Mouse (Mus musculus) heart, embryonic 16.5 days (tissue): ENCODE results near the gene Mgst2. TPM values are rescaled to one million over a fixed set of nuclear protein-coding genes. Genes with fewer than 3 reads are reported as not detected.
A peak's percentile ranks its signal among the peaks of the same experiment; 100 is the strongest.

ENCODE experiments used
- ATAC-seq: fragments of 200-750 bp; cut with Nextera tagmentation; replicated peaks from 2 replicates; pipeline ENCODE4 v1.8.0; 2017; ENCODE audit warnings: moderate number of reproducible peaks; ENCODE audit not compliant: insufficient read depth, low FRiP score; ENCODE audit errors: extremely low read depth
- H3K27ac ChIP-seq: fragments of 300-500 bp; sonication (generic); 2 replicates; pipeline ENCODE4 v1.5.1; 2014; ENCODE audit warnings: mild to moderate bottlenecking, low read length, control low read depth, moderate library complexity
- H3K27me3 ChIP-seq: fragments of 300-500 bp; sonication (generic); 2 replicates; pipeline ENCODE4 v1.6.1; 2014; ENCODE audit warnings: low read length, mixed read lengths; ENCODE audit not compliant: control insufficient read depth, insufficient read depth
- H3K36me3 ChIP-seq: fragments of 300-500 bp; sonication (generic); 2 replicates; pipeline ENCODE4 v1.6.1; 2014; ENCODE audit not compliant: control insufficient read depth, insufficient read depth
- H3K4me1 ChIP-seq: fragments of 300-500 bp; sonication (generic); 2 replicates; pipeline ENCODE4 v1.6.1; 2014; ENCODE audit warnings: low read length, mixed read lengths; ENCODE audit not compliant: control insufficient read depth, insufficient read depth
- H3K4me2 ChIP-seq: fragments of 300-500 bp; sonication (generic); 2 replicates; pipeline ENCODE4 v1.6.1; 2014; ENCODE audit warnings: low read depth, mild to moderate bottlenecking, control low read depth, low read length
- H3K4me3 ChIP-seq: fragments of 300-500 bp; sonication (generic); 2 replicates; pipeline ENCODE4 v1.5.1; 2014; ENCODE audit warnings: mild to moderate bottlenecking, control low read depth, low read length
- H3K9ac ChIP-seq: fragments of 300-500 bp; sonication (generic); 2 replicates; pipeline ENCODE4 v1.6.1; 2014; ENCODE audit warnings: low read length, control low read depth
- H3K9me3 ChIP-seq: fragments of 300-500 bp; sonication (generic); replicated peaks from 2 replicates; pipeline ENCODE4 v1.6.1; 2016; ENCODE audit warnings: low read length; ENCODE audit not compliant: control insufficient read depth
- WGBS: fragments of 180-500 bp; shearing (Covaris S2); extraction: QIAGEN DNeasy Blood & Tissue Kit; methylation state at CpG from one replicate; pipeline ENCODE4 v1.1.7; 2014; 5-methylcytosine and 5-hydroxymethylcytosine counted together
- polyA plus RNA-seq: library from polyadenylated mRNA; unstranded; fragments of >200 nt; fragmentation: Nextera tagmentation; extraction: Ambion mirVana; gene quantifications from 2 replicates; pipeline ENCODE4 v1.2.1, GENCODE M21; 2015

Gene Mgst2
- polyA plus RNA-seq, 1 experiment from 2014 or later, result 13.8 TPM

GRCm38 (mm10) chr3:51729109-51729918 lies 69.2 kb downstream of the Mgst2 start:
- no peak for ATAC-seq
- Histone ChIP-seq H3K9me3 (no peaks in the 10 kb centered on the region), H3K27me3 (no peaks in the 10 kb centered on the region), H3K4me2 (peak overlapping the region; percentile 59), H3K4me1 (peaks cover 46% of the 10 kb centered on the region), H3K4me3 (no peak overlapping the region), H3K27ac (peak overlapping the region; percentile 88), H3K36me3 (no peaks in the 10 kb centered on the region), H3K9ac (no peak overlapping the region)
- WGBS, result 74% methylated on average over 14 of the region's 14 CpGs

- H3K36me3 ChIP-seq, result no peaks in the 10 kb centered on the region
- 84% methylated on average over 7 of the region's 7 CpGs for WGBS
- H3K9ac ChIP-seq, result no peak overlapping the region
- no peak overlapping the region for H3K4me3 ChIP-seq
- H3K4me1 ChIP-seq, result peaks cover 39% of the 10 kb centered on the region
- H3K27ac ChIP-seq, result no peak overlapping the region
- H3K4me2 ChIP-seq, result no peak overlapping the region
- no peaks in the 10 kb centered on the region for H3K9me3 ChIP-seq
- ATAC-seq, result no peak
- no peaks in the 10 kb centered on the region for H3K27me3 ChIP-seq
Observed at GRCm38 (mm10) chr3:51730662-51731061, 70.5 kb downstream of the Mgst2 start.

- Histone ChIP-seq H3K9ac (no peak overlapping the region), H3K9me3 (no peaks in the 10 kb centered on the region), H3K27me3 (no peaks in the 10 kb centered on the region), H3K36me3 (no peaks in the 10 kb centered on the region), H3K27ac (no peak overlapping the region), H3K4me3 (no peak overlapping the region), H3K4me1 (peaks cover 32% of the 10 kb centered on the region), H3K4me2 (no peak overlapping the region)
- 90% methylated on average over 16 of the region's 16 CpGs for WGBS
- ATAC-seq, result no peak
Observed at GRCm38 (mm10) chr3:51731949-51732636, 71.9 kb downstream of the Mgst2 start.

Other genes with a start within 250 kb of the Mgst2 start
- 29.9 and 32.7 TPM in 2 replicates for gene Naa15, start 245.2 kb upstream of the Mgst2 start, polyA plus RNA-seq
- gene Rab33b, start 176.4 kb upstream of the Mgst2 start, polyA plus RNA-seq, result 15.6 and 16.9 TPM in 2 replicates
- gene Setd7, start 99.5 kb upstream of the Mgst2 start, polyA plus RNA-seq, result 4.5 and 5.0 TPM in 2 replicates